Mouse (Mus musculus) splenic B cell, adult 2 months (primary cell): ENCODE results near the gene Nhlh1.

Experiments used
- DNase-seq: peaks from one replicate; pipeline ENCODE4 v3.0.0-alpha.2; 2011; ENCODE audit warnings: low read depth, low spot score
- H3K27me3 ChIP-seq: 2 replicates; pipeline ENCODE4 v1.6.1; 2012; ENCODE audit warnings: mild to moderate bottlenecking, low read length, moderate library complexity, mixed read lengths; ENCODE audit not compliant: control insufficient read depth, poor library complexity, insufficient read depth, severe bottlenecking
- H3K36me3 ChIP-seq: 2 replicates; pipeline ENCODE4 v1.6.1; 2012; ENCODE audit warnings: mild to moderate bottlenecking, low read length, moderate library complexity, mixed read lengths; ENCODE audit not compliant: control insufficient read depth, poor library complexity, insufficient read depth, severe bottlenecking

The Nhlh1 gene

GRCm38 (mm10) chr1:172028394-172029275 lies 28.7 kb downstream of the Nhlh1 start, which contains the start of gene Vangl2:
Vangl2 (minus strand) TSS chr1:172028444.
- Histone ChIP-seq H3K36me3 (no peaks in the 10 kb centered on the region), H3K27me3 (no peaks in the 10 kb centered on the region)
- DNase-seq: no peak

GRCm38 (mm10) chr1:172027809-172028102 lies 29.6 kb downstream of the Nhlh1 start:
- Histone ChIP-seq H3K27me3 (no peaks in the 10 kb centered on the region), H3K36me3 (no peaks in the 10 kb centered on the region)
- no peak for DNase-seq

GRCm38 (mm10) chr1:172027010-172027808 lies 30.2 kb downstream of the Nhlh1 start:
- peak; percentile 85 for DNase-seq
- Histone ChIP-seq H3K36me3 (no peaks in the 10 kb centered on the region), H3K27me3 (no peaks in the 10 kb centered on the region)

GRCm38 (mm10) chr1:172026201-172026901 lies 31.0 kb downstream of the Nhlh1 start:
- Histone ChIP-seq H3K27me3 (no peaks in the 10 kb centered on the region), H3K36me3 (no peaks in the 10 kb centered on the region)
- DNase-seq: peak; percentile 52

- no peak for DNase-seq
- no peaks in the 10 kb centered on the region for H3K36me3 ChIP-seq
- no peaks in the 10 kb centered on the region for H3K27me3 ChIP-seq
Measured at GRCm38 (mm10) chr1:172025201-172025904, 32.0 kb downstream of the Nhlh1 start.

GRCm38 (mm10) chr1:172024140-172024895 lies 33.1 kb downstream of the Nhlh1 start:
- H3K36me3 ChIP-seq: no peaks in the 10 kb centered on the region
- no peaks in the 10 kb centered on the region for H3K27me3 ChIP-seq
- DNase-seq: no peak

GRCm38 (mm10) chr1:172019863-172020521 lies 37.4 kb downstream of the Nhlh1 start:
- DNase-seq: no peak
- Histone ChIP-seq H3K36me3 (no peaks in the 10 kb centered on the region), H3K27me3 (no peaks in the 10 kb centered on the region)

GRCm38 (mm10) chr1:172019339-172019738 lies 38.0 kb downstream of the Nhlh1 start:
- peak; percentile 35 for DNase-seq
- H3K36me3 ChIP-seq: no peaks in the 10 kb centered on the region
- H3K27me3 ChIP-seq: no peaks in the 10 kb centered on the region

GRCm38 (mm10) chr1:172018336-172019311 lies 38.7 kb downstream of the Nhlh1 start:
- H3K27me3 ChIP-seq: no peaks in the 10 kb centered on the region
- no peak for DNase-seq
- H3K36me3 ChIP-seq: no peaks in the 10 kb centered on the region

- Histone ChIP-seq H3K36me3 (no peaks in the 10 kb centered on the region), H3K27me3 (no peaks in the 10 kb centered on the region)
- DNase-seq: no peak
Measured at GRCm38 (mm10) chr1:172017517-172018070, 39.8 kb downstream of the Nhlh1 start.

GRCm38 (mm10) chr1:172016660-172017516 lies 40.5 kb downstream of the Nhlh1 start:
- Histone ChIP-seq H3K27me3 (no peaks in the 10 kb centered on the region), H3K36me3 (no peaks in the 10 kb centered on the region)
- DNase-seq: no peak

GRCm38 (mm10) chr1:172016031-172016430 lies 41.3 kb downstream of the Nhlh1 start:
- no peak for DNase-seq
- H3K36me3 ChIP-seq: no peaks in the 10 kb centered on the region
- H3K27me3 ChIP-seq: no peaks in the 10 kb centered on the region
